In genomic region chr16:34376166-34376857, GRCm38 (mm10) we compare ENCODE assay signal across 21 mouse cellular contexts.
DNase-seq lines count a peak whose midpoint lies in the region; ATAC-seq and TF ChIP-seq lines count a peak whose summit lies in the region.
"Had no signal": no experiment of that assay in that cellular context is flagged by ENCODE, and none has a peak within 500 bp of the region (broad histone marks: within the 10 kb centered on the region; RNA-seq: fewer than 3 reads in every experiment).

No protein-coding gene starts in this region.

- intact Hi-C loops in gastrocnemius, postnatal 14 days (cut with DNase I; ENCODE audit: low total_unique reads) = no loop called here

- H3K79me2 ChIP-seq in myocyte (ENCODE audit: control insufficient read depth, insufficient read depth) = no peaks in the 10 kb centered on the region

- no peaks in the 10 kb centered on the region for H3K9me3 ChIP-seq in kidney, embryonic 14.5 days (ENCODE audit: control insufficient read depth, low read length)
- H3K9me3 ChIP-seq: embryonic facial prominence, embryonic 12.5 days; forebrain, embryonic 15.5 days; heart, embryonic 15.5 days; lung, embryonic 15.5 days; neural tube, embryonic 15.5 days had no signal

- no peak for TF ChIP-seq POLR2A in myocyte (IDR thresholded peaks at IDR 0.05; ENCODE audit: insufficient read length, low read depth)

- H3K27ac ChIP-seq in kidney, embryonic 14.5 days (ENCODE audit: low read depth, low read length) = no peak overlapping the region
- H3K27ac ChIP-seq: embryonic facial prominence, embryonic 12.5 days; forebrain, embryonic 15.5 days; heart, embryonic 15.5 days; liver, embryonic 14.5 days; lung, embryonic 15.5 days; macrophage; neural tube, embryonic 15.5 days had no signal

- no peak for ATAC-seq in kidney, embryonic 14.5 days (ENCODE audit: low FRiP score, low TSS enrichment)
- ATAC-seq: forebrain, embryonic 15.5 days; inflammation-experienced regulatory T-cells, adult 6 months had no signal

- no peaks in the 10 kb centered on the region for H3K27me3 ChIP-seq in kidney, embryonic 14.5 days (ENCODE audit: control insufficient read depth, insufficient read depth, low read length)
- no peaks in the 10 kb centered on the region for H3K27me3 ChIP-seq in myocyte (ENCODE audit: control insufficient read depth, insufficient read depth, insufficient read length)
- H3K27me3 ChIP-seq: embryonic facial prominence, embryonic 12.5 days; forebrain, embryonic 15.5 days; heart, embryonic 15.5 days; lung, embryonic 15.5 days; neural tube, embryonic 15.5 days had no signal

- no peak overlapping the region for H3ac ChIP-seq in myocyte (ENCODE audit: control insufficient read depth, insufficient read length)

- no peak overlapping the region for H3K9ac ChIP-seq in kidney, embryonic 14.5 days (ENCODE audit: low read depth, low read length)
- H3K9ac ChIP-seq: embryonic facial prominence, embryonic 12.5 days; forebrain, embryonic 15.5 days; heart, embryonic 15.5 days; liver, embryonic 14.5 days; lung, embryonic 15.5 days; neural tube, embryonic 15.5 days had no signal

- WGBS in kidney, embryonic 14.5 days = 60% methylated on average over 12 of the region's 12 CpGs

- peak; percentile 6 for DNase-seq in gastrocnemius, postnatal 14 days
- DNase-seq in gastrocnemius, adult 8-10 months (ENCODE audit: low spot score in 2 of 2) = no peak
- peak; percentile 18 for DNase-seq in kidney, adult 18-20 months
- peak; percentile 22 for DNase-seq in kidney, postnatal 10 days
- DNase-seq in cerebellum, adult 9-10 months = no peak
- DNase-seq: adrenal gland, postnatal 25 days; cerebellum, adult 11 months; midbrain, embryonic 14.5 days; right cerebral cortex, postnatal 14 days; spleen, adult 18-20 months; thymus, postnatal 25 days had no signal

- H3K4me1 ChIP-seq in kidney, embryonic 14.5 days (ENCODE audit: control insufficient read depth, insufficient read depth, low read length) = peaks cover 15% of the 10 kb centered on the region

- no peak overlapping the region for H3K4me3 ChIP-seq in kidney, embryonic 14.5 days (ENCODE audit: low read length)
- no peak overlapping the region for H3K4me3 ChIP-seq in myocyte
- H3K4me3 ChIP-seq: embryonic facial prominence, embryonic 12.5 days; forebrain, embryonic 15.5 days; heart, embryonic 15.5 days; lung, embryonic 15.5 days; neural tube, embryonic 15.5 days had no signal

- H3K36me3 ChIP-seq in kidney, embryonic 14.5 days (ENCODE audit: control insufficient read depth, insufficient read depth, low read length) = 0 out of 2 replicates have a peak, but pooled peaks cover 2% of the 10 kb centered on the region
- H3K36me3 ChIP-seq in myocyte (ENCODE audit: control insufficient read depth, insufficient read depth) = no peaks in the 10 kb centered on the region
- H3K36me3 ChIP-seq: embryonic facial prominence, embryonic 12.5 days; forebrain, embryonic 15.5 days; heart, embryonic 15.5 days; lung, embryonic 15.5 days; neural tube, embryonic 15.5 days had no signal

- no peak overlapping the region for H3K4me2 ChIP-seq in kidney, embryonic 14.5 days (replicated peaks; ENCODE audit: low read depth, low read length)
- H3K4me2 ChIP-seq in myocyte (ENCODE audit: low read depth) = no peak overlapping the region
- H3K4me2 ChIP-seq: embryonic facial prominence, embryonic 12.5 days; forebrain, embryonic 15.5 days; heart, embryonic 15.5 days; lung, embryonic 15.5 days; neural tube, embryonic 15.5 days had no signal

TF ChIP-seq in myocyte, 11 proteins besides CTCF, POLR2A, EP300 and RAD21:
- TF ChIP-seq USF1 (IDR thresholded peaks at IDR 0.05; ENCODE audit: low read depth) = no peak
- no peak for TF ChIP-seq CEBPB (IDR thresholded peaks at IDR 0.05; ENCODE audit: insufficient read depth, poor library complexity, severe bottlenecking)
- no peak for TF ChIP-seq REST (IDR thresholded peaks at IDR 0.05; ENCODE audit: insufficient read depth, insufficient read length)
- peak; percentile 21 to 88 (median 69) for TF ChIP-seq MYOG (IDR thresholded peaks at IDR 0.05; ENCODE audit: control insufficient read depth in 1 of 3, insufficient read depth in 1 of 3, insufficient read length in 2 of 3, low read depth in 2 of 3)
- TF ChIP-seq SRF (IDR thresholded peaks at IDR 0.05; ENCODE audit: control insufficient read depth, insufficient read length, low read depth) = no peak
- peak; percentile 23 for TF ChIP-seq TCF3 (IDR thresholded peaks at IDR 0.05; ENCODE audit: insufficient read length, low read depth)
- no peak for TF ChIP-seq MAX (IDR thresholded peaks at IDR 0.05; ENCODE audit: low read depth)
- no peak for TF ChIP-seq E2F4 (IDR thresholded peaks at IDR 0.05; ENCODE audit: insufficient read depth)
- TF ChIP-seq MYOD1 (IDR thresholded peaks at IDR 0.05; ENCODE audit: control insufficient read depth in 1 of 3, insufficient read length in 2 of 3, low read depth in 2 of 3) = peak in 2 of 3 experiments; percentile 45 to 82
- no peak for TF ChIP-seq POLR2AphosphoS2 (IDR thresholded peaks at IDR 0.05; ENCODE audit: insufficient read length, low read depth)
- TF ChIP-seq TCF12 (IDR thresholded peaks at IDR 0.05; ENCODE audit: insufficient read depth, poor library complexity, severe bottlenecking) = no peak

Comparison
In these comparisons a context has a peak if more than half of its experiments do, and no peak if none do; other contexts are left out.
1. DNase-seq: peak in gastrocnemius, postnatal 14 days (single experiment), kidney, adult 18-20 months (single experiment) and kidney, postnatal 10 days (single experiment); none in gastrocnemius, adult 8-10 months (0 of 2) and cerebellum, adult 9-10 months (single experiment).